Mouse (Mus musculus): ENCODE data around the gene Gng11. TPM values are rescaled to one million over a fixed set of nuclear protein-coding genes. Genes with fewer than 3 reads are reported as not detected.

The Gng11 gene
- total RNA-seq, 2 experiments from 2014 or later = 13.6 to 25.7 TPM

DNA sequence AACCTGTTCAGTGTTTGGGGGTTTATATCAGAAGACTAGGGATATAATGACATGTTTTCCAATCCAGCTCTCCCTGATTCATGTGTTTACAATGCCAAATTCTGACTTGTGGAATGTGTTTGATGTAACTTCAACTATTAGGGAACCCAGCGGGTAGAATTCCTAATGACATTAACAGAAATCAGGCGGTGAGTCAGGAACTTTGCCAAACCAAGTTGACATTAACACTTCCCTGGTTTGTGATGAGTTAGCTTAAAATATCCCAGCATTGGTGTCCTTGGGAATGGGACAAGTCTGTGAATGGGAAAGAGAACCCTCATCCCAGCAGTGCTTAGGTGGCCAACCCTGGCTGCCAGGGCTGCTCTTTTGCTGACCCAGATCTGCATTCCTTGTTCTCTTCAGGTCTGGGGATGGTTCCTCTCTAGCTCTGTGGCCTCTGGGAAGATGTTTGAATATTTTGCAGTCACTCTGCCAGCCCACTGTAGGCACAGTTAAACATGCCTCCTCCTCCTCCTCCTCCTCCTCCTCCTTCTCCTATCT, 4.9 kb downstream of the Gng11 start:
- TF ChIP-seq CTCF (IDR thresholded peaks at IDR 0.05) = no peak
- DNase-seq = peak; percentile 28
- H3K4me3 ChIP-seq = peak overlapping the region; percentile 81
- intact Hi-C loops (cut with DNase I) = no loop called here
- peak overlapping the region; percentile 92 for H3K27ac ChIP-seq

DNA sequence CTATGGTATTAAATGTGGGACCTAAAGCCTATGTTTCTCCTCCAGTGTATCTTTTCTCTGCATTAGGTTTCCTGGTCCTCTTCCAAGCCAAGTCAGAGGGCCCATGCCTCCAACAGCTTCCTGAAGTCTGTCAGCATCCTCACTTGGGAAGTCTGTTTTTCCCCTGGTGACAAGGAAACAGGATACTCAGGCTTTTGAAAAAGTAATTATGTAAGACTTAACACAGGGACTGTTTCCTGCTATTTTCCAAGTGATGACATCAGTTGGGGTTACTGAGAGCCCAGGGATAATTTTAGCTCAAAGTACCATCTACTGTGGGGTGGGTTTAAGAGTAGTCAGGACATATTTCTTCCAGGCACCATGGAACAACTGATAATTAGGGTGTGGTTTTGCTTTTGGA, 5.8 kb downstream of the Gng11 start:
- no peak for DNase-seq
- intact Hi-C loops (cut with DNase I) = no loop called here
- H3K4me3 ChIP-seq = peak overlapping the region; percentile 11; the same call in 1 of the 2 replicates
- no peak for TF ChIP-seq CTCF (IDR thresholded peaks at IDR 0.05)
- peak overlapping the region; percentile 71 for H3K27ac ChIP-seq

GRCm38 (mm10) chr6:4022645-4023044, 18.9 kb downstream of the Gng11 start:
- no peak for DNase-seq
- no peak for TF ChIP-seq CTCF (IDR thresholded peaks at IDR 0.05)
- Histone ChIP-seq H3K4me3 (no peak overlapping the region), H3K27ac (no peak overlapping the region)
- intact Hi-C loops (cut with DNase I) = no loop called here

- TF ChIP-seq CTCF (IDR thresholded peaks at IDR 0.05) = no peak
- no peak overlapping the region for H3K4me3 ChIP-seq
- no peak overlapping the region for H3K27ac ChIP-seq
- intact Hi-C loops (cut with DNase I) = no loop called here
- DNase-seq = no peak
Observed at GRCm38 (mm10) chr6:4026367-4026766, 22.7 kb downstream of the Gng11 start.

DNA sequence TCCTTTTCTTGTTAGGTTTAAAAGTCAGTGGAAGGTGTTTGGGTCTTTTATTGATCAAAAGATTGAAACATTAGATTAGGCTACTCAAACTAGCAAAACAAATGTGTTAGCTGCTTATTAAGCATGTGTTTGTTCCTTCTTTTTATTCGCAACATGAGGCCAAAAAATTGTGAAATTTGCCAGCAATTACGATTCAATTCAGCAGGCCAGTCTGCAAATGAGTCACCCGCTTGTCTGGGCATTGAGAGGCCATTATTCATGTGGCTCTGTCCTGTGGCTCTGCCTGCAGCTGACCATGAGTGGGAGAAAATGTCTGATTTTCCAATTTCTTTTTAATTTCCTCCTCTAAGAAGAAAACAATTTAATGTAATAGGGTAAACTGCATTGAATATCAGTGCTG, 27.3 kb downstream of the Gng11 start:
- H3K27ac ChIP-seq = no peak overlapping the region
- no peak overlapping the region for H3K4me3 ChIP-seq
- TF ChIP-seq CTCF (IDR thresholded peaks at IDR 0.05) = no peak
- intact Hi-C loops (cut with DNase I) = no loop called here
- no peak for DNase-seq

GRCm38 (mm10) chr6:4041821-4042220, 38.1 kb downstream of the Gng11 start:
- Histone ChIP-seq H3K27ac (no peak overlapping the region), H3K4me3 (no peak overlapping the region)
- intact Hi-C loops (cut with DNase I) = no loop called here
- no peak for TF ChIP-seq CTCF (IDR thresholded peaks at IDR 0.05)
- no peak for DNase-seq

DNA sequence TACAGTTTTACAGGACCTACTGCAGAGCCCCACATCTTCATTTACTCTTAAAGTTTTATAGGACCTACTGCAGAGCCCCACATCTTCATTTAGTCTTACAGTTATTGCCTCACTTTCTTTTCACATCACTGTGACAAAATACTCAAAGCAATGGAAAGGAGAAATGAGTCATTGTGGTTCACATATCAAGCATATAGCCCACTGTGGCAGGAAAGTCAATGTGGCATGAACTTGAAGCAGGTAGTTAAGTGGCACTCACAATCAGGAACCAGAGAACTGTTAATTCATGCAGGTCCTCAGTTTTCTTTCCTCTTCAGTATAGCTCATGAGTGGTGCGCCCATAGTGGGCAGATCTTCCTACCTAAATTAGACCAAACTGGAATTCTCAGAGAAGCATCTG, 43.5 kb downstream of the Gng11 start:
- DNase-seq = no peak
- Histone ChIP-seq H3K27ac (no peak overlapping the region), H3K4me3 (no peak overlapping the region)
- no peak for TF ChIP-seq CTCF (IDR thresholded peaks at IDR 0.05)
- intact Hi-C loops (cut with DNase I) = no loop called here

- Histone ChIP-seq H3K27ac (no peak overlapping the region), H3K4me3 (no peak overlapping the region)
- no peak for TF ChIP-seq CTCF (IDR thresholded peaks at IDR 0.05)
- DNase-seq = no peak
- intact Hi-C loops (cut with DNase I) = no loop called here
Observed at GRCm38 (mm10) chr6:4052843-4053242, 49.1 kb downstream of the Gng11 start.

DNA sequence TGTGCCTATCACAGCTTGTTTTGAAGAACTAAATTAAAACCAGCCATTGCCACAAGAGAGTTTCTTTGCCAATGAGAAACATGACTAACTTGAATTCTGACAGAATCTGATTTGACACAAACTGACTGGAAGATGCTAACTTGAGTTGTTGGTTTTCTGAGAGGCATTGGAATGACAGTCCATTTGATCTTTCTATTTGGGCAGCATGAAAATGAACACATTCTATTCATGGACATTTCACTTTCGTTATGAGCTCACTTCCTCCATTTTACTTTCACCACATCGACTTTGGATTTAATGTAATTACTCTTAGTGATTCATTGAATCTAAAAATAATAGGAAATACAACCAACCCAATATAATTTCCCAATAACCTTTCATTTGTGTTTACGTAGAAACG, 50.7 kb downstream of the Gng11 start:
- no peak for DNase-seq
- no peak overlapping the region for H3K27ac ChIP-seq
- H3K4me3 ChIP-seq = no peak overlapping the region
- TF ChIP-seq CTCF (IDR thresholded peaks at IDR 0.05) = no peak
- intact Hi-C loops (cut with DNase I) = no loop called here

Other genes starting within 250 kb of the Gng11 start
- gene Calcr, start 239.2 kb upstream of the Gng11 start, total RNA-seq (2021) = under 1 TPM; 0.31 to 0.50 TPM
- gene Tfpi2, start 15.0 kb upstream of the Gng11 start, total RNA-seq (2021) = under 1 TPM; 0.26 to 0.64 TPM
- not detected for gene Gngt1, start 10.1 kb upstream of the Gng11 start, total RNA-seq (2021)
- gene Bet1, start 83.1 kb downstream of the Gng11 start, total RNA-seq (2021) = 10 to 100 TPM; 21.1 to 25.6 TPM

All from gastrocnemius, adult 2 months (tissue).